Mouse (Mus musculus) bone marrow, adult 2 months (tissue): ENCODE measurements around the gene Ofcc1. TPM values are rescaled to one million over a fixed set of nuclear protein-coding genes. Genes with fewer than 3 reads are reported as not detected.

Source experiments
- H3K27ac ChIP-seq: fragments of 200-500 bp; 2 replicates; pipeline ENCODE4 v1.5.1; 2012; ENCODE audit warnings: low read depth, mild to moderate bottlenecking, control low read depth, inconsistent platforms, low read length; ENCODE audit not compliant: control insufficient read depth, poor library complexity, insufficient read depth
- H3K4me1 ChIP-seq: fragments of 200-500 bp; 2 replicates; pipeline ENCODE4 v1.6.1; 2011; ENCODE audit warnings: low read length; ENCODE audit not compliant: control insufficient read depth, insufficient read depth
- H3K4me3 ChIP-seq: fragments of 200-500 bp; replicated peaks from 2 replicates; pipeline ENCODE3; 2011; ENCODE audit warnings: mild to moderate bottlenecking, low read depth, low read length, control low read depth; ENCODE audit not compliant: control insufficient read depth
- CTCF ChIP-seq: fragments of 200-500 bp; IDR thresholded peaks from 2 replicates; pipeline ENCODE4 v1.5.1; 2011; ENCODE audit warnings: low read length, control low read depth; ENCODE audit not compliant: control insufficient read depth, insufficient read depth
- POLR2A ChIP-seq: fragments of 200-500 bp; IDR thresholded peaks from 2 replicates; pipeline ENCODE4 v1.6.1; 2011; ENCODE audit warnings: low read depth, mild to moderate bottlenecking, control low read depth, low read length, borderline replicate concordance; ENCODE audit not compliant: control insufficient read depth
- WGBS: fragments of 180-500 bp; shearing (Covaris S2); methylation state at CpG from one replicate; pipeline ENCODE4 v1.1.7; 2018; 5-methylcytosine and 5-hydroxymethylcytosine counted together
- polyA plus RNA-seq: library from polyadenylated mRNA; stranded (reverse); fragments of >200 nt; gene quantifications from 2 replicates; pipeline ENCODE4 v1.2.4, GENCODE M21; 2011; ENCODE audit warnings: low replicate concordance; ENCODE audit not compliant: missing spikeins, insufficient read depth, insufficient read length

Gene Ofcc1
- polyA plus RNA-seq, 1 experiment, result not detected

DNA sequence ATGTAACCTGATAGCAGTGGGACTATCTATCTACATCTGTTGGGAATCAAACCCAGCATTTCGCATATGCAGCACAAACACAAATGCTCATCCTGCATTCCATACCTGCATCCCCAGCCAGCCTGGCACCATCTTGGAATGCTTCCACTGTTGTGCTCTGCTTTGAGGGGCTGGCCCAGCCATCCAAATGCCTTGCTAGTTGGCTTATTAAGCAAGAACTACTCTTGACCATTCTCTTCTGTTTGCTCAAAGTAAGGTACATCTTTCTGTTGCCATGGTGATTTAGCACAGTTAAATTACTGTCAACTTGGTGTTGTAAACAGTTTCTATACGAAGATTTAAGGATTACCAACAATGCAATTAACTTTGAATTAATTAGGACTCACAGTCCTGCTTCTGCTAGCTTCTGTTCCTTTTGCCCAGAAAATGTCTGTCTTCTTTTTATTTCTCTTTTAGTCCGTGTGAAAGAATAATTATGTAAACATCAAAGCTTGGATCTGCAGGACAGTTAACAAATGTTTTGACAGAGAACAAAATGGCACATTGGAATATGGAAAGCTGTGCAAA, 286.3 kb downstream of the Ofcc1 start:
- Histone ChIP-seq H3K4me3 (no peak overlapping the region), H3K4me1 (no peaks in the 10 kb centered on the region), H3K27ac (no peak overlapping the region)
- TF ChIP-seq POLR2A (no peak), CTCF (no peak)
- 68% methylated on average over 3 of the region's 3 CpGs for WGBS

DNA sequence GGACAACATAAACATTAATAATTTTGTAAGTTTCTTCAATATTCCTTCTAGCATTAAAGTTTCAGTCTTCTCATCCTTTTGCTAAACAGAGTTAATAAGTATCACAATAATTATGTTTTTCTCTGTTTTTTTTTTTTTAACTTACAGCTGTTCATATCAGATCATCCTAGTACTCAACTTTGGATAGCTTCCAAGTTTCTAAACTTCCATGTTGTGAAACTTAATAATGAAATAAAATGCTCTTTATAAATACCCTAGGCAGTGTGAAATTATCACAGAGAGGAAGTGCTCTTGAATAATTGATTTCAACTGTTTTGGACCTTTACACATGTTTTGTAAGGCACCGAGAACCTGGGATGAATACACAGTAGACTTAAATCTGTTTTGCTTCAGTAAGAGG, 291.2 kb downstream of the Ofcc1 start:
- no peak overlapping the region for H3K4me3 ChIP-seq
- no peak overlapping the region for H3K27ac ChIP-seq
- WGBS, result 84% methylated on average over 1 of the region's 1 CpGs
- TF ChIP-seq POLR2A, result no peak
- TF ChIP-seq CTCF, result no peak
- H3K4me1 ChIP-seq, result no peaks in the 10 kb centered on the region

DNA sequence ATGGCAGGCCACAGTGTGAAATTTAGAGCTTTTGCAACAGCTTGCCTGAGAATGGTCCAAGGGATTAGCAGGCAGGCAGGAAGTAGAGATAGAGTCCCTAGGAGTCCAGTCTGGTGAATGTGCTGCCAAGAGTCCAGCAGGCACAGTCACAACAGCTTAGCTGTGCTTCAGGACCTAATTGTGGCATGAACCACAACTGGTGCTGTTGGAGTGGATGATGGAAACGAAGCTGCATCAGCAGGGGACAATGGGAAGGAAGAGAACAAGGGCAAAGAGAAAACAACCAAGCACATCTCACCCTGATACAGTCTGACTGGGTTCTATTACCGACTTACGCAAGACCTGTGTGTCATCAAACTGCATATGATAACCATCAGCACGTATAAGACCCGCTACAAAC, 300.0 kb downstream of the Ofcc1 start:
- 71% methylated on average over 5 of the region's 5 CpGs for WGBS
- no peak overlapping the region for H3K27ac ChIP-seq
- H3K4me3 ChIP-seq, result no peak overlapping the region
- TF ChIP-seq CTCF (no peak), POLR2A (no peak)
- no peaks in the 10 kb centered on the region for H3K4me1 ChIP-seq

DNA sequence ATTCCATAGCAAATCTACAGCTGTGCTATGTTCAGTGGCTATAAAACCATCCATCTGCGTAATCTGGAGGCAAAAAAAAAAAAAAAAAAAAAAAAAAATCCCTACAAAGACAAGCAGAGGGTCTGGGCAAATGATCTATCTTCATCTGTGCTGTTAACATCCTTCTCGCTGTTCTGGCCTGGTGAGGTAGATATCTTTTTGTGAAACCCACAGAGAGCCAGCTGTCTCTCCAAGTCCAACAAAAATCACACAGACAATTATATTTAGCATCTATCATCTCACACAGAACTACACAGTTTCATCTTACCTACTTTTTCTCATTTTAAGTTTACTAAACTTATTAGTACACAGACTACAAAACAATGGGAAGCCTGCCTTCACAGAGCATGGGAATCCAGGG, 323.4 kb downstream of the Ofcc1 start:
- H3K4me1 ChIP-seq, result no peaks in the 10 kb centered on the region
- no peak overlapping the region for H3K27ac ChIP-seq
- 78% methylated on average over 2 of the region's 2 CpGs for WGBS
- TF ChIP-seq POLR2A (no peak), CTCF (no peak)
- H3K4me3 ChIP-seq, result no peak overlapping the region

DNA sequence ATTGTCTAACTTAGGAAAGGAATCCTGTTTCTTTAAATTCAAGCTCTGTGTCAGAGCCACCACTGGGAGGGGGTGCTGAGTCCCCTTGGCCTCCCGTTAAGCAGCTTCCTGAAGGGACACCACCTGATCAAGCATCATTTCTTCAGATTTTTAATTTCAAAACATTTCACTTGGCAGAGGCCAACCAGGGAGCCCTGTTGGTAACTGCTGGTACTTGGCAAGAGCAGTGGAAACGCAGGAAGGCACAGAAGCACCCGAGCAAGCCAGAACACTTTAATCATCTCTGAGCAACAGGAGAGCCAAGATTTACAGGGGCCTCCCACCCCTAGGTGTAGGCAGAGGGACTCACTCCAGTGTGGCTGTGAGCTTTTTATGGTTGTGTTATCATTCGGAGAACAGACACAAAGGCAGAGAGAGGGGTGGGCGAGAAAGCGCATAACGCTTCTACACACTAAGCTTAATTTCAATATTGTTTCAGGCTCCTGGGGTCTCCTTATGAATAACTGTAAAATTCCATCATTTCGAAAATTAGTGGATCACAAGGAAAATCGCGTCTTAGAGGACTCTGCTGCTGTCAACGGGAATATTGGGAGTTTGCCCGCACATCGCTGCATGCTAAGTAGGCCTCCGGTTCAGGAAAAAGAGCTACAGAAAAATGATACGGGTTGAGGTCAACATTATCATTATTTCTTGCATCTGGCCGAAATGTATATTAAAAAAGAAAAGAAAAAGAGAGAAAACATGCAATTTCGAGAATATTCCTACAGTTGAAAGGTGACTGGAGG, 324.1 kb downstream of the Ofcc1 start:
- Histone ChIP-seq H3K27ac (no peak overlapping the region), H3K4me1 (no peaks in the 10 kb centered on the region), H3K4me3 (no peak overlapping the region)
- TF ChIP-seq POLR2A, result no peak
- TF ChIP-seq CTCF, result no peak
- WGBS, result 81% methylated on average over 17 of the region's 17 CpGs

DNA sequence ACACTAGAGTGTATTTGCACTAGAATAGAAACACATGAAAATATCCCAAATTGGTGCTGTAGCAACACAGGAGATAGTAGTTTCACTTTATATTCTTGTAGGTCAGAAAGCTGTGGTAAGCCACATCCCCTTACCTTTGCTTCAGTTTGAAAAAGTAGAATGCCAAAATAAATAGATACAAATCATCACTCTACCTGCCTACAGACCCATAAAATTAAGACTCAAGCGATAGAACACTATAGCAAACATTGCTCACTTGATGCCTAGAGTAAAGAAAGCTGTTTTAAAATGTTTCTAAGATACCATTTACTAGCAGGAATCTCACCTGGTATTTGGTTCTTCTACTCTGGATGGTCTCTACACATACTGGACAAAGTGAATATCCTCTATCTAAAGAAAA, 331.8 kb downstream of the Ofcc1 start:
- no peaks in the 10 kb centered on the region for H3K4me1 ChIP-seq
- no peak for TF ChIP-seq POLR2A
- TF ChIP-seq CTCF, result no peak
- WGBS, result 85% methylated on average over 1 of the region's 1 CpGs

DNA sequence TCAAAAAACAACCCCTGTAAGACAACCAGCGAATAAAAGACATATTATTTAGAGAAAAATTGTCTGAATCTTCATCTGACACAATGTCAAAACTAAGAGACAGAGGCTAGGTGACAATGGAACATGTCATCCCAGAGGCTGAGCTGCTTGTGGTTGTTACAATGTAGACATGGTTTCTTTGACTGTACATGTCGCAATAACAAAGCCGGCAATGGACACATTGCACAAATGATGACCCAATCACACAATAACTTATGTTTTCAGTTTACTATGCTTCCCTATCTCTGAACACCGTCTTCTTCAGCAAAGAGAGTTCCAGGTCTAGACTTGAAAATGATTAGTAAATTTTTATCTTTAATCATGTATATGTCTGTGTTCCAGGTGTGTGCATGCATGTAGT, 332.4 kb downstream of the Ofcc1 start:
- Histone ChIP-seq H3K4me3 (no peak overlapping the region), H3K27ac (no peak overlapping the region), H3K4me1 (no peaks in the 10 kb centered on the region)
- 49% methylated on average over 4 of the region's 4 CpGs for WGBS
- TF ChIP-seq POLR2A (no peak), CTCF (no peak)

More for the DNA sequence above, 331.8 kb downstream of the Ofcc1 start:
- Histone ChIP-seq H3K4me3 (no peak overlapping the region), H3K27ac (no peak overlapping the region)

DNA sequence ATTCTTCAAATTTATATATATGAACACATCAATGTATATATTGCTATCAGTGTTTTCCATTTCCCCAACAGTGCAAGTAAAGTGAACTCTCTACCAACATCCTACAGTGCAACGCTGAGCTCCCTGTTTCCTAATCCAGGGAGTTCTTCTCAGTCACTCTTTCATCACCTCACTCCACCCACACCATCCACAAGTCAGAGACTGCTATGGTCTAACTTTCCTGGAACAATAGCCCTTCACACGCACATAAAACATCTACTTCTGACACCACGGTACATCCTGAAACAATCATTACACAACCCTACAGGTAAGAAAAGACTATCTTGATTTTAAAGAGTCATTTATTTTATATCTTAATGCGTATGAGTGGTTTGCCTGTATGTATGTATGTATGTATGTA, 335.4 kb downstream of the Ofcc1 start:
- Histone ChIP-seq H3K27ac (no peak overlapping the region), H3K4me3 (no peak overlapping the region), H3K4me1 (no peaks in the 10 kb centered on the region)
- TF ChIP-seq CTCF, result no peak
- no peak for TF ChIP-seq POLR2A
- 83% methylated on average over 4 of the region's 4 CpGs for WGBS
